Mouse (Mus musculus) myocyte (in vitro differentiated cells): ENCODE data around the gene Slc22a15.

Experiments
- CEBPB ChIP-seq: IDR thresholded peaks from 2 replicates; pipeline ENCODE4 v1.6.1; 2011; ENCODE audit warnings: mild to moderate bottlenecking, moderate library complexity; ENCODE audit not compliant: poor library complexity, insufficient read depth, severe bottlenecking
- MAX ChIP-seq: IDR thresholded peaks from one replicate; pipeline ENCODE4 v1.6.1; 2011; ENCODE audit warnings: low read depth, mild to moderate bottlenecking, control low read depth
- POLR2A ChIP-seq: IDR thresholded peaks from one replicate; pipeline ENCODE4 v1.6.1; 2011; ENCODE audit warnings: low read depth, mild to moderate bottlenecking, control low read depth, moderate library complexity; ENCODE audit not compliant: insufficient read length
- POLR2AphosphoS2 ChIP-seq: IDR thresholded peaks from one replicate; pipeline ENCODE4 v1.6.1; 2011; ENCODE audit warnings: low read depth, control low read depth; ENCODE audit not compliant: insufficient read length
- TCF12 ChIP-seq: IDR thresholded peaks from one replicate; pipeline ENCODE4 v1.6.1; 2011; ENCODE audit warnings: mild to moderate bottlenecking, control low read depth; ENCODE audit not compliant: poor library complexity, insufficient read depth, severe bottlenecking
- TCF3 ChIP-seq: IDR thresholded peaks from one replicate; pipeline ENCODE4 v1.6.1; 2011; ENCODE audit warnings: low read depth, control low read depth; ENCODE audit not compliant: insufficient read length
- USF1 ChIP-seq: IDR thresholded peaks from one replicate; pipeline ENCODE4 v1.6.1; 2011; ENCODE audit warnings: low read depth, mild to moderate bottlenecking, control low read depth, moderate library complexity

DNA sequence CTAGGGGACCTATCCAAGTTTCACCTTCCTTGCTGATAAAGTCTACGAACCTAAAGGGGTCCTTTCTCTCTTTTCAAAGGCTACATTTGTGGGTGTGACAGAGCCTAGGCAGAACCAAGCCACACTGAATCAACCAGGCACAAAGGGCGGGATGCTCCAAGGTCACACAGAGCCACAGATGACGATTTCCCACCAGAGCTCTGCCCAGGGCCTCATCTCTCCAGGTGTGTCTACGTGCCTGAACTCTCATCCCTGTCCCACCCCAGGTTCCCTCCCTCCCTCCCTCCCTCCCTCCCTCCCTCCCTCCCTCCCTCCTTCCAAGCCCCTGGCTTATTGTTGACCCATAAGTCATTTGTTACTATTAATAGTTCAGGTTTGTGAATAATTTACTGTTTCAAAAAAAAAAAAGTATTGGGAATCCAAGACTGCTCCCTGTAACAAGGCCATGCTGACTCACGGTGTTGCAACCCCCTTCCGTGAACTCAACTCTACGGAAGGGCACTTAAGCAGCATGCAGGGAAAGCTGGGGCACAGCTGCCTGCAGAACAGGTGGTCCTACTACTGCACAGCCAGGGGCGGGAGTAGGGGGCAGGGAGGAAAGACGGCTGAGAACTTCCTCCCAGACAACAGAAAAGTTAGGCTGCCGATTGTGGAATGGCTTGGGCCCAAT, 92.9 kb downstream of the Slc22a15 start:
- TF ChIP-seq CEBPB (peak; percentile 80), POLR2A (no peak), TCF12 (peak; percentile 71), POLR2AphosphoS2 (no peak), MAX (no peak), USF1 (no peak), TCF3 (peak; percentile 91)
